Mouse (Mus musculus) left cerebral cortex, adult 8-10 months (tissue): ENCODE measurements around the gene F930015N05Rik. TPM values are rescaled to one million over a fixed set of nuclear protein-coding genes. Genes with fewer than 3 reads are reported as not detected.

Experiments used
- DNase-seq, 2 experiments: peaks; one replicate each; pipeline ENCODE4 v3.0.0; 2022; ENCODE audit warnings: low spot score in 2 of 2
- total RNA-seq, 4 experiments: library from RNA; stranded (reverse); gene quantifications; 2 replicates each; pipeline ENCODE4 v1.2.4; 2022

The F930015N05Rik gene
- total RNA-seq, 4 experiments from 2014 or later = 0.80 to 1.7 (median 1.2) TPM

- no peak for DNase-seq
These were observed 50.1 kb downstream of the F930015N05Rik start for GRCm38 (mm10) chr11:64386333-64386732.

Other genes with a start within 250 kb of the F930015N05Rik start
- gene Hs3st3a1, start 1.3 kb downstream of the F930015N05Rik start, total RNA-seq = 1 to 10 TPM; 1.3 to 2.7 (median 1.8) TPM